Mouse (Mus musculus): ENCODE measurements around the gene Asb14. TPM values are rescaled to one million over a fixed set of nuclear protein-coding genes. Genes with fewer than 3 reads are reported as not detected.

Asb14 gene
- polyA plus RNA-seq, 1 experiment from 2014 or later: 0.08 TPM

Other genes starting within 250 kb of the Asb14 start
- 9.9 and 10.0 TPM in 2 replicates for gene Pde12, start 224.7 kb upstream of the Asb14 start, polyA plus RNA-seq (2015; fragmentation: Nextera tagmentation; extraction: Ambion mirVana)
- 0.03 and 0.05 TPM in 2 replicates for gene Dnah12, start 201.3 kb upstream of the Asb14 start, polyA plus RNA-seq (2015; fragmentation: Nextera tagmentation; extraction: Ambion mirVana)
- 35.0 and 39.2 TPM in 2 replicates for gene Appl1, start 76.7 kb downstream of the Asb14 start, polyA plus RNA-seq (2015; fragmentation: Nextera tagmentation; extraction: Ambion mirVana)
- gene Hesx1, start 99.9 kb downstream of the Asb14 start, polyA plus RNA-seq (2015; fragmentation: Nextera tagmentation; extraction: Ambion mirVana): 0.54 and 0.90 TPM in 2 replicates
- gene Il17rd, start 144.4 kb downstream of the Asb14 start, polyA plus RNA-seq (2015; fragmentation: Nextera tagmentation; extraction: Ambion mirVana): 3.0 and 3.2 TPM in 2 replicates
- 15.2 and 16.1 TPM in 2 replicates for gene Arhgef3, start 220.3 kb downstream of the Asb14 start, polyA plus RNA-seq (2015; fragmentation: Nextera tagmentation; extraction: Ambion mirVana)